Mouse (Mus musculus): ENCODE measurements at regions not wholly inside any gene's neighbourhood (a gene's known extent, or its start where the extent isn't known, plus 50 kb on each side); places are given as distances from the start of the nearest gene placed in this dataset.
A peak's percentile ranks its signal among the peaks of the same experiment; 100 is the strongest.

DNA sequence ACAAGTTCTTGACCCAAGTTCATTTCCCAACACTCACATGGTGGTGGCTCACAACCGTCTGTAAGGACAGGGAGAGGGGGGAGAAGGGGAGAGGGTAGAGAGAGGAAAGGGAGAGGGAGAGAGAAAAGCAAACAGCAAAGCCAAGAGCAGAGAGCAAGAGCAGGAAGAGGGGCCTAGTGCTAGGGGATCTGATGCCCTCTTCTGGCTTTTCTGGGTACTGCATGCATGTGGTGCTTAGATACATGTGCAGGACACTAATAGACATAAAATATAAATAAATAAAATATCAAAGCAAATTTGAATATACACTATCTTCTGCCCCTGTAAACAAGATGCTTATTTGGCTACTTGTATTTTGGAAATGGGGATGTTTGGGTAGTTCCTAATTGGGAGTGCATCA, 91.2 kb downstream of the Rnf138rt1 start:
- ChIA-PET CTCF (no interaction called here), POLR2A (no interaction called here)
- DNase-seq (ENCODE audit: low read depth, low spot score) (no peak), ATAC-seq (no peak)
- TF ChIP-seq CTCF (IDR thresholded peaks at IDR 0.05): peak; percentile 71
- H3K27me3 ChIP-seq: peaks cover 28% of the 10 kb centered on the region
- in situ Hi-C loops (cut with MboI; ENCODE audit: low pct_unique_long_range_greater_than_20kb): loop anchor here (10.0 kb wide), 1 partner anchor 745 kb away; no protein-coding TSS in a partner anchor

Data from Patski (cell line).